Mouse (Mus musculus) erythroblast, embryonic 14.5 days (primary cell): ENCODE data around the gene Rubcnl.

Experiments used
- GATA1 ChIP-seq: IDR thresholded peaks from 2 replicates; pipeline ENCODE4 v1.6.1; 2012; ENCODE audit warnings: low read length, inconsistent platforms, mixed read lengths
- TAL1 ChIP-seq: IDR thresholded peaks from 3 replicates; pipeline ENCODE4 v1.6.1; 2012; ENCODE audit warnings: low read length, inconsistent platforms, mixed read lengths

DNA sequence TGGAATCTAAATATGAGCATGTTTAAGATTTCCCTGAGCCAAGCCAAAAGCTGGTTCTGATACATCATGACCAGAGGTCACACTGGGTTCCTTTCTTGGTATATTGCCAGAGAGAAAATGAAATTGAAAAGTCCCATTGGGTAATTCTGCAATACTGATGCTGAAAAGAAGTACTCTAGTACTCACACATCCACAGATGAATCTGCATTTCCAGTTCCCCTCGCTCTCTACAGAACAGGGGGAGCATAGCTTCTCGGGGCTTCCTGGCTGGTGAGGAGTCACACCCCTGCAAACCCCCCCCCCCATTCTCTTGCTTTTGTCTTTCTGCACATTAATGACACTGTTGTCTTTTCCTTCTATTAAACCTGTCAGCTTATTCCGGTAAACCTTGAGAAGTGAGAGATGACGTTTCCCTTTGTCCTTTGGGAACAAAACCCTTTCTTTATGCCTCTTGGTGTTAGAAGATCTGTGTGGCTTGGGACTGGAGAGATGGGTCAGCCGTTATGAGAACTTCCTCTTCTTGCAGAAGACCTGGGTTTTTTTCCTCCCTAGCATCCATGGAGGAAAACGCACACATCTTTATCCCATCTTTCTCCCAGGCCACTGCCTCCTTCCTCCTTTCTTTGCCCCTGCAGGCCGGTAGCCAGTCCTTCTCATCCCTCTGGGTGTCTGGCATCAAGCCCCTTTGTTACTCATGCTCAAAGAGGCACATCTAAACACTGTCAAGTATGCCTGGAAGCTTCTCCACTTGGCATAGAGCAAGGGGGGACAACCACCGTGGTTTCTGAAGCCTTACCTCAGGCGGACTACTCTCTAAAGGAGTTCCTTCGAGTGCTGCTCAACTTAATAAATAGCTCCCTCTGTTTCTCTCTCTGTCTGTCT is 59.7 kb downstream of the Rubcnl start:
- TF ChIP-seq TAL1, result no peak
- no peak for TF ChIP-seq GATA1
